Mouse (Mus musculus): ENCODE measurements around the gene Ddr2.

- no peak for TF ChIP-seq GATA1 (IDR thresholded peaks at IDR 0.05; ENCODE audit: low read length)
- TF ChIP-seq TAL1 (IDR thresholded peaks at IDR 0.05; ENCODE audit: low read length), result no peak
Observed at GRCm38 (mm10) chr1:170141626-170142025, 31.1 kb upstream of the Ddr2 start.
